Mouse (Mus musculus) forebrain, embryonic 15.5 days (tissue): ENCODE data around the gene Dnm2. TPM values are rescaled to one million over a fixed set of nuclear protein-coding genes. Genes with fewer than 3 reads are reported as not detected.
A peak's percentile ranks its signal among the peaks of the same experiment; 100 is the strongest.

ENCODE experiments used
- ATAC-seq: fragments of 200-750 bp; cut with Nextera tagmentation; replicated peaks from 2 replicates; pipeline ENCODE4 v1.8.0; 2017; ENCODE audit warnings: mild to moderate bottlenecking, moderate TSS enrichment, moderate library complexity
- H3K27ac ChIP-seq: fragments of 300-500 bp; sonication (generic); replicated peaks from 2 replicates; pipeline ENCODE4 v1.5.1; 2015; ENCODE audit warnings: mild to moderate bottlenecking, inconsistent platforms
- H3K27me3 ChIP-seq: fragments of 300-500 bp; sonication (generic); 2 replicates; pipeline ENCODE4 v1.6.1; 2015; ENCODE audit warnings: inconsistent platforms
- H3K36me3 ChIP-seq: fragments of 300-500 bp; sonication (generic); 2 replicates; pipeline ENCODE4 v1.6.1; 2015; ENCODE audit warnings: mild to moderate bottlenecking, inconsistent platforms
- H3K4me1 ChIP-seq: fragments of 300-500 bp; sonication (generic); 2 replicates; pipeline ENCODE4 v1.6.1; 2015; ENCODE audit warnings: inconsistent platforms
- H3K4me2 ChIP-seq: fragments of 300-500 bp; sonication (generic); replicated peaks from 2 replicates; pipeline ENCODE4 v1.6.1; 2015; ENCODE audit warnings: mild to moderate bottlenecking, inconsistent platforms
- H3K4me3 ChIP-seq: fragments of 300-500 bp; sonication (generic); 2 replicates; pipeline ENCODE4 v1.5.1; 2015; ENCODE audit warnings: mild to moderate bottlenecking, inconsistent platforms
- H3K9ac ChIP-seq: fragments of 300-500 bp; sonication (generic); replicated peaks from 2 replicates; pipeline ENCODE4 v1.6.1; 2015; ENCODE audit warnings: mild to moderate bottlenecking, inconsistent platforms
- H3K9me3 ChIP-seq: fragments of 300-500 bp; sonication (generic); 2 replicates; pipeline ENCODE4 v1.6.1; 2016; ENCODE audit warnings: inconsistent platforms
- WGBS: fragments of 180-500 bp; shearing (Covaris S2); methylation state at CpG from one replicate; pipeline ENCODE4 v1.1.7; 2015; ENCODE audit warnings: mixed read lengths; 5-methylcytosine and 5-hydroxymethylcytosine counted together
- polyA plus RNA-seq: library from polyadenylated mRNA; unstranded; fragments of >200 nt; fragmentation: Nextera tagmentation; extraction: Ambion mirVana; gene quantifications from 2 replicates; pipeline ENCODE4 v1.2.1, GENCODE M21; 2015

Dnm2 gene
- polyA plus RNA-seq, 1 experiment from 2014 or later: 74.7 TPM

DNA sequence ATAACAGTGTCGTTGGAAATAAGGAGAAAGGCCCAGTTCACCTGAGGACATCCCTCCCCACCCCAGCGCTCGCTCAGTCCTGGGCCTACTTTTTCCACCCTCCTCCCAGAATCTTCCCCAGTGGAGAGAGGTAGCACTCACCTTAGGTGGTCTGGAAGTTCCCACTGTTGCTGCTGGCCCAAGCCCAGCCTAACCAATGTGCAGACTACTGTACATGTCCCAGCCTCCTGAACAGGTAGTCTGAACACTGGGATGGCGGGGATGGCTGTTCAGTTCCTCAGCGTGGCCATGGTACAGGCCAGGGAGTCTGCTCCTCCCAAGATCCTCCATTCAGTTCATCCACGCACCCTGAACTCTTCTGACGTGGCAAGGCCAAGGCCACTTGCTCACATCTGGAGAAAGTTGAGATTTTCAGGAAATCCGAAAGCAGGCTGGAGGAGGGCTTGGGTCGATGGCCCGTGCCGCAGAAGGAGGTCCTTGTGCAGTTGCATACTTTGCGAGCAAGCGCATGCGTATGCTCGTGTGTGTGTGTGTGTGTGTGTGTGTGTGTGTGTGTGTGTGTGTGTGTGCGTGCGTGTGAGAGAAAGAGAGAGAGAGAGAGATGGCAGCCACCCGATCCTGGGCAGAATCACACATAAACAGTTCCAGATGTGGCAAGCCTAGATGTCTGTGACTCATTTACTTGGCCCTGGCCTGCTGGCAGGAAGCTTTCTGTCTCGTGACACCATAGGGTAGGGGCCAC lies 71.8 kb downstream of the Dnm2 start:
- 91% methylated on average over 19 of the region's 19 CpGs for WGBS
- no peaks in the 10 kb centered on the region for H3K9me3 ChIP-seq
- peaks cover 21% of the 10 kb centered on the region for H3K36me3 ChIP-seq
- H3K27ac ChIP-seq: 0 out of 2 replicates have a peak overlapping the region, but pooled peaks have one; percentile 23
- H3K4me3 ChIP-seq: no peak overlapping the region
- no peak overlapping the region for H3K9ac ChIP-seq
- no peaks in the 10 kb centered on the region for H3K27me3 ChIP-seq
- no peak overlapping the region for H3K4me2 ChIP-seq
- no peaks in the 10 kb centered on the region for H3K4me1 ChIP-seq
- no peak for ATAC-seq

- no peaks in the 10 kb centered on the region for H3K4me1 ChIP-seq
- H3K27me3 ChIP-seq: no peaks in the 10 kb centered on the region
- peaks cover 21% of the 10 kb centered on the region for H3K36me3 ChIP-seq
- no peaks in the 10 kb centered on the region for H3K9me3 ChIP-seq
- H3K27ac ChIP-seq: no peak overlapping the region; the same call in 1 of the 2 replicates
- no peak overlapping the region for H3K4me3 ChIP-seq
- no peak for ATAC-seq
- H3K4me2 ChIP-seq: no peak overlapping the region
- 93% methylated on average over 16 of the region's 16 CpGs for WGBS
- H3K9ac ChIP-seq: no peak overlapping the region
Observed at GRCm38 (mm10) chr9:21497050-21497542, 72.4 kb downstream of the Dnm2 start.

- H3K27me3 ChIP-seq: no peaks in the 10 kb centered on the region
- ATAC-seq: no peak
- peaks cover 21% of the 10 kb centered on the region for H3K36me3 ChIP-seq
- no peaks in the 10 kb centered on the region for H3K9me3 ChIP-seq
- H3K9ac ChIP-seq: no peak overlapping the region
- H3K4me1 ChIP-seq: no peaks in the 10 kb centered on the region
- no peak overlapping the region for H3K27ac ChIP-seq
- H3K4me2 ChIP-seq: no peak overlapping the region
- no peak overlapping the region for H3K4me3 ChIP-seq
- WGBS: 96% methylated on average over 2 of the region's 2 CpGs
Observed at GRCm38 (mm10) chr9:21497664-21498063, 73.0 kb downstream of the Dnm2 start.

- H3K27ac ChIP-seq: no peak overlapping the region
- no peak overlapping the region for H3K4me2 ChIP-seq
- H3K4me1 ChIP-seq: no peaks in the 10 kb centered on the region
- WGBS: 91% methylated on average over 12 of the region's 12 CpGs
- H3K9me3 ChIP-seq: no peaks in the 10 kb centered on the region
- H3K27me3 ChIP-seq: no peaks in the 10 kb centered on the region
- H3K36me3 ChIP-seq: peaks cover 25% of the 10 kb centered on the region
- no peak for ATAC-seq
- no peak overlapping the region for H3K4me3 ChIP-seq
- H3K9ac ChIP-seq: no peak overlapping the region
Observed at GRCm38 (mm10) chr9:21498284-21498902, 73.7 kb downstream of the Dnm2 start.

GRCm38 (mm10) chr9:21503352-21503751 lies 78.6 kb downstream of the Dnm2 start:
- 96% methylated on average over 8 of the region's 8 CpGs for WGBS
- Histone ChIP-seq H3K4me3 (no peak overlapping the region), H3K4me2 (no peak overlapping the region), H3K27ac (no peak overlapping the region), H3K27me3 (no peaks in the 10 kb centered on the region), H3K9ac (no peak overlapping the region), H3K9me3 (no peaks in the 10 kb centered on the region), H3K4me1 (no peaks in the 10 kb centered on the region), H3K36me3 (peaks cover 64% of the 10 kb centered on the region)
- no peak for ATAC-seq

DNA sequence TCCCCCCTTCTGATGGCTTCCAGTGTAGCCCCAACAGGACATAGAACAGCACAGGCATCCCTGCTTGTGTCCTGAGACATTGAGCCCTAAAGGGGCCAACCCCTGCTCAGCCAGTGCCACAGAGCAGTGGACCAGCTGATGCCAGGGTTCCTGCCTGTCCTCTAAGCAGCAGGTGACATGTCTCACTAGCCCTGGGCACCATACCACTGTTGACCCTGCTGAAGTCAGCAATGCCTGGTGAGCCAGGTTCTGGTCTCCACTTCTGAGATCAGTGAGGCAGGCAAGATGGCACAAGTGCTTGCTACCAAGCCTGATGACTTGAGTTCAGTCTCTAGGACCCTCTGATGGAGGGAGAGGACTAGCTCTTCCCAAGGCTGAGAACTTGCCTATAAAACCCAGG lies 81.1 kb downstream of the Dnm2 start:
- H3K36me3 ChIP-seq: peaks cover 53% of the 10 kb centered on the region
- H3K27ac ChIP-seq: no peak overlapping the region
- peaks cover 14% of the 10 kb centered on the region for H3K4me1 ChIP-seq
- H3K4me2 ChIP-seq: no peak overlapping the region
- no peak overlapping the region for H3K9ac ChIP-seq
- H3K4me3 ChIP-seq: no peak overlapping the region
- no peaks in the 10 kb centered on the region for H3K9me3 ChIP-seq
- H3K27me3 ChIP-seq: no peaks in the 10 kb centered on the region
- no peak for ATAC-seq

DNA sequence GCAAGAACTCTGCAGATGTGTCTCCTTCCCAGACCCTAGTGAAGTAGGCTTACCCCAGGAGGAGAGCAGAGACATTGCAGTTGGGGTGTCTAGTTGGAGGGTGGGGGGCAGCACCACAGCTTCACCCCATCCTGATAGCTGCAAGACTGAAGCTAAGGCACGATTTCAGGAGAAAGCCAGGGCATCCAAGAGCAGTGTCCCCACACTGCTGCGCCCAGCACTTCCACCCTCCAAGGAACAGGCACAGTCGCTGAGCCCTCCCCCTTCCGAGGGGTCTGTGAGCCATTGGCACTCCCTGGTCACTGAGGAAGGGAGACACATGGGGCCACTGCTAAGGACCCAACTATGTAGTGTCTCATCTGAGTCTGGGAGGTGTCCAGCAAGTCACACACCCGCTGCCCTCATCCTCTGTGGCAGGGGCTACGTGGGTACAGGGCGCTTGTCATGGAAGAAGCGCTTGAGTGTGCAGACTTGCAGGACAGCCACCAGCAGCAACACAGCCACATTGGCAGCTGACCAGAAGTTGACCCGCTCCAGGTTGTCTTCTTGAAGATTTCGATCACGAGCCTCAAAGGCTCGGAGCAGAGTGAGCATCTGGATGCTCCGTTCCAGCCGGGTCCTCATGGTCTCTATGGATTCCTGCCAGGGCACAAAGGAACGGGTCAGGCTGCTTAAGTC lies 83.2 kb downstream of the Dnm2 start:
- WGBS: 92% methylated on average over 15 of the region's 15 CpGs
- Histone ChIP-seq H3K36me3 (peaks cover 53% of the 10 kb centered on the region), H3K27ac (no peak overlapping the region), H3K27me3 (no peaks in the 10 kb centered on the region), H3K4me1 (peaks cover 18% of the 10 kb centered on the region), H3K4me2 (no peak overlapping the region), H3K4me3 (no peak overlapping the region), H3K9me3 (no peaks in the 10 kb centered on the region), H3K9ac (no peak overlapping the region)
- no peak for ATAC-seq

DNA sequence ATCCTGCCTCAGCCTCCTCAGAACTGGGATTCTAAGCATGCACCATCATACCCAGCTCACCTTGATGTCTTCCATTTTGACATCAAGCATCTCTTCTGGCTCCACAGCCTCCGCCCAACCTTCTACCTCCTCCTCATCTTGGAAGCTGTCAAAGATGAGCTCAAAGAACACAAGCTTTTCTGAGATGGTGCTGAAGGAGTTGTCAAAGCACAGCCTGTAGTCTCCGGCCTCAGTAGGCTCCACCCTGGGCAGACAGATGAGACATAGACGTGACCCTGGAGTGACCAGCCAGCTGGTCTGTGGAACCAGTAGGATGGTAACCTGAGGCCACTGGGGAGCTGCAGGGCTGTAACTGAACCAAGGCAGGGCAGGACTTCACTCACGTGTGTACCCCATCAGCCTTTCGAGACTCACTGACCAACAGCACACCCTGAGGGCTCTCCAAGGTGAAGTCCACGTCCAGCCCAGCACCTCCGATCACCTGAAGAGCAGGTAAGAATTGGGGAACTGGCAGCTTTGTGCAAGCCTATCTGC lies 84.2 kb downstream of the Dnm2 start:
- Histone ChIP-seq H3K4me2 (peak overlapping the region; percentile 61), H3K27ac (0 out of 2 replicates have a peak overlapping the region, but pooled peaks have one; percentile 95), H3K36me3 (peaks cover 46% of the 10 kb centered on the region), H3K4me1 (peaks cover 18% of the 10 kb centered on the region), H3K27me3 (no peaks in the 10 kb centered on the region), H3K9me3 (no peaks in the 10 kb centered on the region), H3K9ac (peak overlapping the region; percentile 78; the same call in 1 of the 2 replicates), H3K4me3 (peak overlapping the region; percentile 84)
- ATAC-seq: no peak
- WGBS: 86% methylated on average over 7 of the region's 7 CpGs

GRCm38 (mm10) chr9:21509772-21510688 lies 85.3 kb downstream of the Dnm2 start, which contains the start of gene Tmed1:
Gene Tmed1 (minus strand): TSS chr9:21510252.
- H3K4me1 ChIP-seq: peaks cover 18% of the 10 kb centered on the region
- WGBS: under 1% methylated on average over 44 of the region's 44 CpGs
- no peaks in the 10 kb centered on the region for H3K9me3 ChIP-seq
- H3K36me3 ChIP-seq: peaks cover 36% of the 10 kb centered on the region
- ATAC-seq: peak; percentile 96
- peak within 1 kb of the TSS; percentile 78 for H3K9ac ChIP-seq
- H3K27ac ChIP-seq: peak within 1 kb of the TSS; percentile 95
- peak within 1 kb of the TSS; percentile 61 for H3K4me2 ChIP-seq
- H3K27me3 ChIP-seq: no peaks in the 10 kb centered on the region
- peak within 1 kb of the TSS; percentile 84 for H3K4me3 ChIP-seq

- peaks cover 30% of the 10 kb centered on the region for H3K36me3 ChIP-seq
- H3K4me2 ChIP-seq: peak overlapping the region; percentile 61
- no peak for ATAC-seq
- H3K27ac ChIP-seq: peak overlapping the region; percentile 95
- H3K4me1 ChIP-seq: peaks cover 18% of the 10 kb centered on the region
- peak overlapping the region; percentile 78 for H3K9ac ChIP-seq
- no peaks in the 10 kb centered on the region for H3K27me3 ChIP-seq
- H3K9me3 ChIP-seq: no peaks in the 10 kb centered on the region
- H3K4me3 ChIP-seq: peak overlapping the region; percentile 84
- 4% methylated on average over 7 of the region's 7 CpGs for WGBS
Observed at GRCm38 (mm10) chr9:21510689-21511015, 85.9 kb downstream of the Dnm2 start.

DNA sequence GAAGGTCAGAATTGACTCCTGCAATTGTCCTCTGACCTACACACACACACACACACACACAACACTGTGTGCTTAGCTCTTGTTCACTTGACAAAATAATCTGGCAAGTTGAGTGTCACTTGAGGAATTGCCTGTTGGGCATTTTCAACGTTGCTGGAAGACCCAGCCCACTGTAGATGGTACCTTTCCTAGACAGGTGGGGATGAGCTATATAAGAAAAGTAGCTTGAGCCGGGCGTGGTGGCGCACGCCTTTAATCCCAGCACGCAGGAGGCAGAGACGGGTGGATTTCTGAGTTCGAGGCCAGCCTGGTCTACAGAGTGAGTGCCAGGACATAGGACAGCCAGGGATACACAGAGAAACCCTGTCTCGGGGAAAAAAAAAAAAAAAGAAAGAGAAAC lies 86.3 kb downstream of the Dnm2 start:
- no peak for ATAC-seq
- 83% methylated on average over 9 of the region's 9 CpGs for WGBS

More for the DNA sequence above, 86.3 kb downstream of the Dnm2 start:
- H3K4me3 ChIP-seq: peak overlapping the region; percentile 84
- H3K36me3 ChIP-seq: peaks cover 26% of the 10 kb centered on the region
- peaks cover 18% of the 10 kb centered on the region for H3K4me1 ChIP-seq
- peak overlapping the region; percentile 61 for H3K4me2 ChIP-seq
- peak overlapping the region; percentile 78 for H3K9ac ChIP-seq
- peak overlapping the region; percentile 95 for H3K27ac ChIP-seq
- no peaks in the 10 kb centered on the region for H3K27me3 ChIP-seq
- no peaks in the 10 kb centered on the region for H3K9me3 ChIP-seq
